Mouse (Mus musculus) mouse embryonic stem cell (cell line): Measurements from ENCODE around the gene Nprl3.
"Not testable (repeated sequence)": the region's sequence is repeated elsewhere in the genome, so short reads cannot be mapped to it uniquely, and the experiment has no call there.

ENCODE experiments used
- in situ Hi-C, 2 experiments: fragments of 300-500 bp; cut with MboI; formaldehyde crosslinking; loops; 1 replicate in 1 of 2; 3 replicates in 1 of 2; pipeline ENCODE4 v1.14.3; 2019 to 2020; ENCODE audit warnings: low sequenced_read_pairs in 2 of 2, low pct_unique_long_range_greater_than_20kb in 1 of 2, mixed read lengths in 1 of 2; ENCODE audit not compliant: unreplicated experiment in 1 of 2

Nprl3 gene

DNA sequence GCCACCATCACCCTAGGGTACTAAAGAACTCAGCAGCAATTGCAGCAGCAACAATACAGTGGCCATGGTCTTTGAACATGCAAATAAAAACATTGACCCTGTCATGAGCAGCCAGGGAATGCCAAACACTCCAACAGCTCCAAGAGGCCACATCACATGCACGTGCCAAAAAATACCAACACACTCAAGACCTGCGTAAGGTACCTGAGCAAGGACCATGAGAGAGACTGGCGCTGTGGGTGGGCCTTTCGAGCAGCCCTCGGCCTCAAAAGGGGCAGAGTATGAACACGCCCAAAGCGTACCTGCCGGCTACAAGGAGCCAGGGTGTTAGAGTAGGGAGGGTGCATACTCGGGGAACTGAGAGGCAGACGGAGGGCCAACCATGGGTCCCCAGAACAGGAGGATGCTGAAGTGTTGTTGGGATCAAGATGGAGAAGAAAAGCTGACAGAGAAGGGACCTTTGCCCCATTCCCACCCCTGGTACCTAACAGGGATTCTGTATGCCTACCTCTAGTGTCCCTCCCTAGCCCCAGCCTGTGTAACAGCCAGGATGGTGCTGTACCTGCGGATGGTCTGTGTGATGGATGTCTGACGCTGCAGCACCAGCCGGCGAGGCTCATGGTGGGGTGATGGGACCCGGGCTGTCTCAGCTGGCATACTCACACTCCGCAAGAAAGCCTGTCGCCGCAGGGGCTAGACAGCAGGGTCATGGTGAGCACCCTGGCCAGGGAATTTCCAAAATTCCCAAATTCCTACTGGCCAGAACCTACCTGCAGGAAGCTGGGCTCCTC is 51.9 kb downstream of the Nprl3 start:
- in situ Hi-C loops: no loop called here

GRCm38 (mm10) chr11:32210623-32211022 is 56.9 kb downstream of the Nprl3 start:
- in situ Hi-C loops: no loop called here

GRCm38 (mm10) chr11:32205058-32205873 is 62.2 kb downstream of the Nprl3 start, which contains the start of gene Snrnp25:
Gene Snrnp25, plus strand, starts transcription at chr11:32205415.
- in situ Hi-C loops: no loop called here

DNA sequence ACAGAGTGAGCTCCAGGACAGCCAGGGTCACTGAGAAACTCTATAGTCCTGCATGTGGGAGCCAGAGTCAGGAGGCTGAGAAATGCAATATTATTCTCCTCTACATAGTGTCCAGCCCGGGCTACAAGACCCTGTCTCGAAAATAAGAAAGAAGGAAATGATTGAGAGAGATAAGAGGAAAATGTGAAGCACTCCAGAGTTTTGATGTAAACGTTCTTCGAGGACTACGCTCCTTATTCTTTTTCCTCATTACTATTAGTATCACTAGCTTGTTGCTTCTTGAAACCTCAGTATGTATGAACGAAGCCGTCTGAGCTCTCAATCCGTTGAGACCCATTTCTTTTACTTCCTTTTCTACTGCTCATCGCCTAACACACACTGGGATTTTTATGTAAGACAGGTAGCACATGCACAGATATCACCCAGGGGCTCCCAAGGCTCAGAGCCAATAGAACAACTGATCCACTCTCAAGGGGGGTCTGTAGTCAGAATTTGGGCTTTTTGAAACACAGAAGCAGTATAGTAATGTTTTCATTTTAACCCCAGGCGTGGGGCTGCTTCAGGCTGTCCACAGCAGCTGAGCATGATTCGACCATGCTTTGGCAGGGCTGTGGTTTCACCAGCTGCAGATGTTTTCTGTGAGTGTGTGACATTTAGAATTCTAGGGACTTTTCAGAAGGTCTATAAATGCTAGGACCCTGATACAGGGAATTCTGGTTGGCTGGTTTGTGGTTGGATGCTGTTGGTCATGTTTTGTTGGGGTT is 65.4 kb downstream of the Nprl3 start:
- in situ Hi-C loops: no loop called here

GRCm38 (mm10) chr11:32200992-32201391 is 66.5 kb downstream of the Nprl3 start:
- in situ Hi-C loops: not testable (repeated sequence)

DNA sequence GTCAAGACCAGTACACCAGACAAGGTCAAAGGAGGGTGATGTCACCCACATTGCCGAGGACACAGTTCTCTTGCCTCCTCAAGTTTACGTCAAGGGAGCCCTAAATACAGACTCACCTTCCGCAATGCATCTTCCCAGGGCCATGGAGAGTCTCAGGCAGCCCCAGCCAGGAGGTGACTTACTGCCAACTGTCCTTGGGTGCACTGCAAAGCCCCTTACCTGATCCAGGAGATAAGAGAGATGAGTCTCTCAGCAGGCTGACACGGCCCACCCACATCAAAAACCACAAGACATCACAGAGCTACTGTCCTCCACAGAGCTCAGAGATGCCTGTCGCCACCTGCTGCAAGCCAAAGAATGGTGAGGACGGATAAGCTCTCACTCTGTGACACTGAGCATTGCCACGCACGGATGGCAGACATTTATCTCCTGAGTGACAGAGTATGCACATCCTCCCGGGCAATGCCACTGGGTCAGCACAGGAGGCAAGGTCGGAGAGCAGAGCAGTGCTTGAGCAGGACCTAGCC is 67.4 kb downstream of the Nprl3 start, which contains the start of gene Il9r:
Gene Il9r (minus strand): TSS at position 205 of the 527 bp plus-strand sequence.
- in situ Hi-C loops: no loop called here

DNA sequence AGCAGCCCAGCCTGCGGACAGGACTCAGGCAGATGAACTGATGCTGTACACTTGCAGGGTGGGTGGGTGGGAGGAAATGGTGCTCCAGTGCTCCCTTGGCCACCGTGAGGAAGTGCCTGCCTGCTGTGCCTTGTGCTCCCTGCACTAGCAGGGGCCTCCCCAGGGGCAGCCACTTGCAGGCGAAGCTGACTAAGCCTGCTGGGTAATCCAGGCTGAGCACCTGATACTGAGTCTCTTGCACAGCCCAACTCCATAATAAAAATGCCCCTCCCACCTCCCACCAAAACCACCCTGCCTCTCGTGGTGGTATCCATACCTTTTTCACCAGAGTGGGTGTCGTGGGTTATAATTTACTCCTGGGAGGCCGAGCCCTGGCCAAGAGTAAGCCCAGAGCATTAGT is 68.3 kb downstream of the Nprl3 start:
- in situ Hi-C loops: no loop called here

DNA sequence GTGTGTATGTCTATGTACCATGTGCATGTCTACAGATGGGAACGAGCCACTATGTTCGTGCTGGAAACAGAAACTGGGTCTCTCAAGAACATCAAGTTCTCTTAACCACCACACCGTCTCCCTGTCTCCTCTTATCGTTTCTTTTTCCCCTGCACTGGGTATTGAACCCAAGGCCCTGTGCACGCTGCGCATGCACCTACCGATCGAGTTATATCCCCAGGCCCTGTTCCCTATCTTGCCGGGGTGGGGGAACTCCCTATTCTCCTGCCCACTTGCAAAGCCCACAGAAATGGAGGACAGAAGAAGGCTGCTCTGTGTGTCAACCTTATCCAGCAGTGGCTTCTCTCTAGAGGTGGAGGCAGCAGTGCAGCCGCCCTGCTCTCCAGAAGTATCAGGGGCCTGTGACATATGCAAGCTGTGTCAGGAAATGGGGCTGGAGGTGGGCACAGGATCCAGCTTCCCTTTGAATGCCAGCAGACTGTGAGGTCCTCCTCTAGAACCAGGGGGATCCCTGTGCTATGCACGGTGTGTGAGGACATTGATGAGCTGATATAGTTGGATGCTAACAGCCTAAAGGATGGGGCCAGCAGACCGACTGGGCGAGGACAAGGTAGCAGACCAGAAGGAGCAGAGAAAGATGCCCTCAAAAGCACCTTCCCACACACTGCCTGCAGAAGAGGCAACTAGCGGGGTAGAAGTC is 69.1 kb downstream of the Nprl3 start:
- in situ Hi-C loops: no loop called here

- in situ Hi-C loops: no loop called here
Observed at GRCm38 (mm10) chr11:32197766-32198165, 69.7 kb downstream of the Nprl3 start.

DNA sequence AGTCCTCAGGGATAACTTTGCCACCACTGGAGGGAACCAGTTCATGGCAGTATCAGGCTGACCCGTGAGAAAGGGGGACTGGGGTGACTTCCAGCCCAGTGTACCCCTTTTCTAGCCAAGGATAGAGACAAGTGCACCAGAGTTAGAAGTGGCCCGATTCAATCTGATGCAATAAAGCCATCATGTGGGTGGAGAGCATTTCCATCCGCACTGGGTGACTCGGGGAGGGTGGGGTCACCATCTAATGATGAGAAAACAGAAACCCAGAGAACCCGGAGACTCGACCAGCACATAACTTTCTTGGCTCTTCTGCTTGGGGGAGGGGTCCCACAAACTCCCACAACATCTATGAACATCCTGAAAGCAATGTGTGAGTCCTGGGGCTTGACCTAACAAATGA is 70.8 kb downstream of the Nprl3 start:
- in situ Hi-C loops: no loop called here

- in situ Hi-C loops: no loop called here
Observed at GRCm38 (mm10) chr11:32195867-32196540, 71.5 kb downstream of the Nprl3 start.

DNA sequence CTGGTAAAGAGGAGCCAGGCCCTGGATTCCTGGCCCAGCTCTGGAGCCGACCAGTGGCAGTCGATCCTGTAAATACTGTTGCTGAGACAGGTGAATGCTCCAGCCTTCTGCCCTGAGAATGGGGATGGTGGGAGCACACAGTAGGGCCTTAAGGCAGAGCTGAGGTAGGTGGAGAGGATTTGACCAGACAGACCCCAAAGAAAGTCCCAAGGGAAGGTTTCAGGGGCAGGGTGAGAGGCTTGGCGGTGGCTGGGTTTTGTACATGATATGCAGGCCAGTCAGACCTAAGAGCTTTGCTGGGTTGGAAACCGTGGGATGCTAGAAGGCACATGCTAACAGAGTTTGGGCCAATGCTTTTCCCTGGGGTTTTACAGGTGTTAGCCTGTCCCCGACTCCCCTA is 72.9 kb downstream of the Nprl3 start:
- in situ Hi-C loops: no loop called here

GRCm38 (mm10) chr11:32194086-32194485 is 73.4 kb downstream of the Nprl3 start:
- in situ Hi-C loops: no loop called here

GRCm38 (mm10) chr11:32193156-32193555 is 74.4 kb downstream of the Nprl3 start:
- in situ Hi-C loops: no loop called here

- in situ Hi-C loops: no loop called here
Observed at GRCm38 (mm10) chr11:32190603-32191110, 76.8 kb downstream of the Nprl3 start.

- in situ Hi-C loops: no loop called here
Observed at GRCm38 (mm10) chr11:32190119-32190518, 77.4 kb downstream of the Nprl3 start.

DNA sequence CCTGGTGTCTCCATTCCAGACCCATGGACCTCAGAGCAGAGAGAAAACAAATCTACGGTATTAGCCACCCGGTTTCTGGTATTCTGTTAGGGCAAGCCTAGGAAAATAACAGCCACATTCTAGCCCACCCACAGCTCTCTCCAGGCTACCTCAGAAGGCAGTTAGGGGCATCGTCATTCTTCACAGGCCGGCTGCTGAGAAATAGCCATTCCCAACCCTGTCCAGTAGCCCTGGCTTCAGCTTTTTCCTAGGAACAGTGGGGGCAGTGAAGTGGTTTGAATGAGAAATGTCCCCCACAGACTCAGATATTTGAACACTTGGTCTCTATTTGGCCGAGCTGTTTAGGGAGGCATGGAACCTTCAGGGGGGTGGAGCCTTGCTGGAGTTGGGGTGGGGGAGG is 78.1 kb downstream of the Nprl3 start:
- in situ Hi-C loops: no loop called here
